Mouse (Mus musculus) heart, postnatal 0 days (tissue): ENCODE measurements around the gene Tubgcp6. TPM values are rescaled to one million over a fixed set of nuclear protein-coding genes. Genes with fewer than 3 reads are reported as not detected.

Experiments used
- ATAC-seq: fragments of 200-750 bp; cut with Nextera tagmentation; 2 replicates; pipeline ENCODE4 v1.8.0; 2017; ENCODE audit warnings: low read depth, moderate number of reproducible peaks, moderate library complexity; ENCODE audit not compliant: insufficient read depth
- DNase-seq: peaks from one replicate; pipeline ENCODE4 v3.0.0-alpha.2; 2016; ENCODE audit warnings: low spot score
- H3K27ac ChIP-seq: fragments of 300-500 bp; sonication (generic); 2 replicates; pipeline ENCODE4 v1.5.1; 2014; ENCODE audit warnings: low read depth, mild to moderate bottlenecking
- H3K27me3 ChIP-seq: fragments of 300-500 bp; sonication (generic); 2 replicates; pipeline ENCODE4 v1.6.1; 2014; ENCODE audit warnings: low read length, mixed read lengths; ENCODE audit not compliant: control insufficient read depth, insufficient read depth
- H3K36me3 ChIP-seq: fragments of 300-500 bp; sonication (generic); replicated peaks from 2 replicates; pipeline ENCODE4 v1.6.1; 2014; ENCODE audit warnings: low read length, mixed read lengths; ENCODE audit not compliant: control insufficient read depth, insufficient read depth
- H3K4me1 ChIP-seq: fragments of 300-500 bp; sonication (generic); 2 replicates; pipeline ENCODE4 v1.6.1; 2014; ENCODE audit warnings: antibody characterized with exemption; ENCODE audit not compliant: control insufficient read depth, insufficient read depth
- H3K4me2 ChIP-seq: fragments of 300-500 bp; sonication (generic); 2 replicates; pipeline ENCODE4 v1.6.1; 2014; ENCODE audit warnings: low read depth, mild to moderate bottlenecking, low read length, moderate library complexity
- H3K4me3 ChIP-seq: fragments of 300-500 bp; sonication (generic); 2 replicates; pipeline ENCODE4 v1.5.1; 2014; ENCODE audit warnings: low read depth, low read length
- H3K9ac ChIP-seq: fragments of 300-500 bp; sonication (generic); replicated peaks from 2 replicates; pipeline ENCODE4 v1.6.1; 2014; ENCODE audit warnings: low read depth, low read length, mixed read lengths
- H3K9me3 ChIP-seq: fragments of 300-500 bp; sonication (generic); replicated peaks from 2 replicates; pipeline ENCODE4 v1.6.1; 2016; ENCODE audit warnings: low read length; ENCODE audit not compliant: control insufficient read depth
- CTCF ChIP-seq: IDR thresholded peaks from 2 replicates; pipeline ENCODE4 v1.5.1; 2016; ENCODE audit warnings: antibody characterized with exemption, control low read depth, low read depth
- EP300 ChIP-seq: IDR thresholded peaks from 2 replicates; pipeline ENCODE4 v1.6.1; 2016; ENCODE audit warnings: antibody characterized with exemption, low read depth
- WGBS: fragments of 180-500 bp; shearing (Covaris S2); extraction: QIAGEN DNeasy Blood & Tissue Kit; methylation state at CpG from one replicate; pipeline ENCODE4 v1.1.7; 2014; 5-methylcytosine and 5-hydroxymethylcytosine counted together
- polyA plus RNA-seq: library from polyadenylated mRNA; unstranded; fragments of >200 nt; fragmentation: Nextera tagmentation; extraction: Ambion mirVana; gene quantifications from 2 replicates; pipeline ENCODE4 v1.2.1, GENCODE M21; 2015
- total RNA-seq: library from RNA; depleted of rRNA; stranded (reverse); fragments of >200 nt; gene quantifications from 2 replicates; pipeline ENCODE4 v1.2.3, GENCODE M21; 2014; ENCODE audit warnings: low replicate concordance

Gene Tubgcp6
- total and polyA plus RNA-seq, 2 experiments from 2014 or later, result 4.4 to 26.9 TPM

DNA sequence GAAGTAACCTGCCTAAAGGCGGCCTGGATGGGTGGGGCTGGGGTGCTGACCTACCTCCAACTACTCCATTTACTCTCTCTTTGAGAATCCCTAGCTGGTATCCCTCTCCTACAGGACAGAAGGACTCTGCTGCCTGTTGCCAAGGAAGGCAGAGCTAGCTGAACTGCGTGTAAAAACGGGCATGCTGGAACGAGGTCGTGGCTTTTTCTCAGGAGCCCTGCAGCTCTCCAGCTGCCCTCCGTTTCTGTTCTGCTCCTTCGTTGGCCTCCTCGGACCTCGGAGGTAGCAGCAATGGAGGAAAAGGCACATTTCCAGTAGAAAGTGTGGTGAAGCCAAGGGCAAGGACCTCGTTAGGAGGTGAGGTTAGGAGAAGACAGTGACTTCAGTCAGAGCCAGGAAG lies 46.0 kb upstream of the Tubgcp6 start:
- TF ChIP-seq EP300 (no peak), CTCF (no peak)
- H3K9me3 ChIP-seq, result no peaks in the 10 kb centered on the region
- ATAC-seq, result no peak
- H3K27ac ChIP-seq, result peak overlapping the region; percentile 92
- peak overlapping the region; percentile 17; the same call in 1 of the 2 replicates for H3K9ac ChIP-seq
- H3K4me1 ChIP-seq, result peaks cover 44% of the 10 kb centered on the region
- no peaks in the 10 kb centered on the region for H3K27me3 ChIP-seq
- DNase-seq, result no peak
- 29% methylated on average over 10 of the region's 10 CpGs for WGBS
- peaks cover 43% of the 10 kb centered on the region for H3K36me3 ChIP-seq
- peak overlapping the region; percentile 9; the same call in 1 of the 2 replicates for H3K4me3 ChIP-seq
- H3K4me2 ChIP-seq, result peak overlapping the region; percentile 48

DNA sequence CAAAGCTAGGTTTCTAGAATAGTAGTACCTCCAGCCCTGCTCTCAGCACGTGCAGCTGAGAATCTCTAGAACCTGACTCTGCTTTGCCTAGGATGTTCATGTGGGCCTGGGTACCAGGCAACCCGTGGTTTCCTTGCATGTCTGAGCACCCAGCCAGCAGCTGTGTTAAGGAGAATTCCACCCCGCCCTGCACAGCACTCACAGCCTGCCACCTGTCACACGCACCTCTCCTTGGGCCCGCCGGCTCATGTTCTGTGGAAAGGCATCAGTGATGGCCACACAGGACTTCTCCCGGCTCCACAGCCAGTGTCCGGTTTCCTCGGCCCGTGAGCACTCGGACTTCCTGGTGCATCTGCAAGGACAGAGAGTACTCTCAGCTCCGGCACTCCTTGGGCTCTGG lies 42.6 kb upstream of the Tubgcp6 start:
- ATAC-seq (no peak), DNase-seq (no peak)
- Histone ChIP-seq H3K4me2 (no peak overlapping the region), H3K36me3 (peaks cover 76% of the 10 kb centered on the region), H3K9me3 (no peaks in the 10 kb centered on the region), H3K4me1 (peaks cover 20% of the 10 kb centered on the region), H3K27me3 (no peaks in the 10 kb centered on the region), H3K9ac (no peak overlapping the region), H3K27ac (no peak overlapping the region), H3K4me3 (no peak overlapping the region)
- no peak for TF ChIP-seq EP300
- TF ChIP-seq CTCF, result no peak
- 93% methylated on average over 12 of the region's 12 CpGs for WGBS

DNA sequence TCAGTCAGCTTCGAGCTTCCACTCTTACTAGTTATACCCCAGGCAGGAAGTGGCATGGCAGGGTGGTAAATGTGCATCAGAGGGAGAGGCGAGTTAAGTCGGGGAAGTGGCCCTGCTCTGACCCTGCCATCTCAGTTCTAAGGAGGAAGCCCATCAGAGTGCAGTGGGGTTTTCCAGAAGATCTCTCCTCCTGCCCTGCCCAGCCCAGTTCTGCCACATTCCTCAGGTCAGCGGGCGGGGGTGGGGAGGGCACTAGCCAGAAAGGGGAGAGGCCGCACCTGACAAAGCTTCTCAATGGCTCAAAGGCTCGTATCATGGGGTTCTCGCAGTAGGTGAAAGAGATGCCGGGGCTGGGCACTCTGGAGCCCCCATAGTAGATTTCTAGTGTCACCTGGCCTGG lies 38.5 kb upstream of the Tubgcp6 start:
- Histone ChIP-seq H3K9me3 (no peaks in the 10 kb centered on the region), H3K27ac (no peak overlapping the region), H3K4me1 (no peaks in the 10 kb centered on the region), H3K4me2 (no peak overlapping the region), H3K9ac (no peak overlapping the region), H3K4me3 (no peak overlapping the region), H3K36me3 (peaks cover 96% of the 10 kb centered on the region), H3K27me3 (no peaks in the 10 kb centered on the region)
- WGBS, result 83% methylated on average over 9 of the region's 9 CpGs
- no peak for DNase-seq
- ATAC-seq, result no peak
- TF ChIP-seq CTCF, result no peak
- TF ChIP-seq EP300, result no peak

DNA sequence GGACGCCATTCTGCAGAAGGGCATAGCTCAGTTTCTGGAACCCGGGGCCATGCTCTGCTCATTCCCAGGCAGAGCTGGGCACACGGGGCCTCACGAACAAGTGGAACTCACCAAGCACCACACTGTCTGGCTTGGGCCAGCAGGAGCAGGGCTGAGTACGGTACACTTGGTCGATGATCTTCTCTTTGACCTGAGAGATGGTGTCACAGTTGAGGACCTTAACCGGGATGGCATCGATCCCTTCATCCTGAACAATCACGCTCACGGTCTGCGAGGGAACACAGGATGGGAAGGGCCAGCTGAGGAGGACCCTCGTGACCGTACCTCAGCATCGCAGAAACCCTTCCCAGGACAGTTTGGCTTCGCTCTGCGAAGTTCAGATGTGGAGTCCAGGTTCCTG lies 35.6 kb upstream of the Tubgcp6 start:
- Histone ChIP-seq H3K9ac (no peak overlapping the region), H3K4me2 (no peak overlapping the region), H3K27ac (no peak overlapping the region), H3K4me3 (no peak overlapping the region), H3K4me1 (no peaks in the 10 kb centered on the region), H3K9me3 (no peaks in the 10 kb centered on the region), H3K36me3 (peaks cover 94% of the 10 kb centered on the region), H3K27me3 (no peaks in the 10 kb centered on the region)
- ATAC-seq, result no peak
- no peak for DNase-seq
- 89% methylated on average over 16 of the region's 16 CpGs for WGBS
- TF ChIP-seq EP300, result no peak
- no peak for TF ChIP-seq CTCF

DNA sequence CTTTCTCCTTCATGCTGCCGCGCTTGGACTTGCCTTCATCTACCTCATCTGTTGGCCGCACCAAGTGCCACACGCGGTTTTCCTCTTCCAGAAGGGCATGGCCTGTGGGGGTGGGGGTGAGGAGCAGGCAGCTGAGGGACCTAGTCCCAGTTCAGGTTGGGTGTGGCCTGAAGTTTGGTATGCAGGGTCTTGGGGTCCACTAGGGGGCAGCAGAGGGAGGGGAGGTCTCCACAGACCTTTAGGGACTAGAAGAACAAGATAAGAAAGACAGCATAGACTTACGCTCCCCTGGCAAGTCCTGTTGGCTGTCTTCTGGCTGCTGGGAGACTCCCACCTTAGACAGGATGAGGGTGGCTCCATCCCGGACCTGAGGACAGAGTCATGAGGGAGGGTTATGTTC lies 35.0 kb upstream of the Tubgcp6 start:
- DNase-seq (no peak), ATAC-seq (no peak; the same call in 1 of the 2 replicates)
- no peaks in the 10 kb centered on the region for H3K27me3 ChIP-seq
- no peak overlapping the region for H3K4me3 ChIP-seq
- no peak overlapping the region for H3K9ac ChIP-seq
- H3K4me1 ChIP-seq, result no peaks in the 10 kb centered on the region
- H3K36me3 ChIP-seq, result peaks cover 88% of the 10 kb centered on the region
- no peak overlapping the region for H3K4me2 ChIP-seq
- TF ChIP-seq EP300 (no peak), CTCF (peak; percentile 71)
- 45% methylated on average over 7 of the region's 7 CpGs for WGBS
- H3K9me3 ChIP-seq, result no peaks in the 10 kb centered on the region
- no peak overlapping the region for H3K27ac ChIP-seq

DNA sequence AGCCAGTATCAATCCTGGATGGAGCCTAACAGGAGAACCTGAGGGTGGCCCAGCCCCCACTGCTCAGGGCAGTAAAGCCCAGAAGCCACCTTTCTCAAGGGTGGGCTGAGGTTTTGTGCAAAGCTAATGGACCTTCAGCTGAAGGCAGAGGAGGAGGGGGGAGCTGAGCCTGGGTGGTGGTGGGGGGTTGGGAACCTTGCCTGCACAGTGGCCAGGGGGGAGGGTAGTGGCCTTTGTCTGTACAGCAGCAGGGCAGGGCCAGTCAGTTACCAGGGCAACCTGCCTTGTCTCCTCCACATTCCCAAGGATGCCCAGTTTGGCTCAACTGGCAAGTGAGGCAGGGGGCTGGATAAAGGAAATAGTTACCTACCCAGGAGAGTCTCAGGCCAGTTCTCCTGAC lies 29.4 kb upstream of the Tubgcp6 start:
- no peak overlapping the region for H3K27ac ChIP-seq
- H3K4me3 ChIP-seq, result no peak overlapping the region
- no peak for TF ChIP-seq EP300
- TF ChIP-seq CTCF, result no peak
- H3K27me3 ChIP-seq, result peaks cover 25% of the 10 kb centered on the region
- peaks cover 8% of the 10 kb centered on the region; the same call in 1 of the 2 replicates for H3K4me1 ChIP-seq
- peaks cover 35% of the 10 kb centered on the region for H3K36me3 ChIP-seq
- DNase-seq (no peak), ATAC-seq (no peak)
- H3K4me2 ChIP-seq, result no peak overlapping the region
- no peaks in the 10 kb centered on the region for H3K9me3 ChIP-seq
- H3K9ac ChIP-seq, result no peak overlapping the region
